Mouse (Mus musculus) spleen, adult 18-20 months (tissue): ENCODE measurements around the gene Gm21994.
A peak's percentile ranks its signal among the peaks of the same experiment; 100 is the strongest.
"Not testable (repeated sequence)": the region's sequence is repeated elsewhere in the genome, so short reads cannot be mapped to it uniquely, and the experiment has no call there.

Source experiments
- DNase-seq, 2 experiments: peaks; one replicate each; pipeline ENCODE4 v3.0.0; 2022; ENCODE audit warnings: mixed read lengths in 2 of 2

Gene Gm21994

GRCm38 (mm10) chr2:150255491-150255890 lies at the start of gene Gm21994:
TSS of gene Gm21994 (minus strand) at chr2:150255591.
- not testable (repeated sequence) for DNase-seq

GRCm38 (mm10) chr2:150299096-150299495 lies 43.7 kb upstream of the Gm21994 start:
- no peak for DNase-seq

- no peak for DNase-seq
These were observed 38.3 kb upstream of the Gm21994 start for GRCm38 (mm10) chr2:150293669-150294068.

- not testable (repeated sequence) for DNase-seq
These were observed 1.9 kb upstream of the Gm21994 start, which contains the start of gene Gm14124 for GRCm38 (mm10) chr2:150257291-150257690. TSS of gene Gm14124 (plus strand) at chr2:150257517.

- not testable (repeated sequence) for DNase-seq
These were observed 1.5 kb upstream of the Gm21994 start for GRCm38 (mm10) chr2:150256861-150257260.

- no peak for DNase-seq
These were observed 12.2 kb downstream of the Gm21994 start for GRCm38 (mm10) chr2:150243211-150243610.

GRCm38 (mm10) chr2:150223263-150223662 lies 32.1 kb downstream of the Gm21994 start:
- DNase-seq = not testable (repeated sequence)

- DNase-seq = not testable (repeated sequence)
These were observed 37.0 kb downstream of the Gm21994 start for GRCm38 (mm10) chr2:150218363-150218725.

GRCm38 (mm10) chr2:150217600-150218362 lies 37.6 kb downstream of the Gm21994 start, which contains the start of gene Zfp937:
TSS of gene Zfp937 (plus strand) at chr2:150218073.
- DNase-seq = peak; percentile 46 to 49
